Mouse (Mus musculus): ENCODE results near the gene Cxcr4. TPM values are rescaled to one million over a fixed set of nuclear protein-coding genes. Genes with fewer than 3 reads are reported as not detected.

The Cxcr4 gene
- total and polyA plus RNA-seq, 3 experiments: 18.4 to 41.9 (median 36.7) TPM

DNA sequence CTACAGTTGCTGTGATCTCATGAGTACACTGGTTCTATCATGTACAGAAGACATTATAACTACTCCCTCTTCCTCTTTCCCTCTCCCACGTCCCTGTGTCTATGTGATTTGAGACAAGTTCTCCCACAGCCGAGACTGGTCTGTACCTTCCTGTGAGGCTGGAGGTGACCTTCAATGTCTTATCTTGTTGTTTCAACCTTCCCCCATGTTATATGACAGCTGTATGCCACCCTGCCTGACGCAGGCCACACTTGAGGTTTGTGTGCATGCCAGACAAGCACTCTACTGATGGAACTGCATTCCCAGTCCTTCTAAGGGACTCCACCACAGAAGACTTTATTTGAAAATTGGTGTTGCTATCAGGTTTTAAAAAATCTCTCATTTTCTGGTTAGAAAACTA is 21.1 kb downstream of the Cxcr4 start:
- DNase-seq: no peak

DNA sequence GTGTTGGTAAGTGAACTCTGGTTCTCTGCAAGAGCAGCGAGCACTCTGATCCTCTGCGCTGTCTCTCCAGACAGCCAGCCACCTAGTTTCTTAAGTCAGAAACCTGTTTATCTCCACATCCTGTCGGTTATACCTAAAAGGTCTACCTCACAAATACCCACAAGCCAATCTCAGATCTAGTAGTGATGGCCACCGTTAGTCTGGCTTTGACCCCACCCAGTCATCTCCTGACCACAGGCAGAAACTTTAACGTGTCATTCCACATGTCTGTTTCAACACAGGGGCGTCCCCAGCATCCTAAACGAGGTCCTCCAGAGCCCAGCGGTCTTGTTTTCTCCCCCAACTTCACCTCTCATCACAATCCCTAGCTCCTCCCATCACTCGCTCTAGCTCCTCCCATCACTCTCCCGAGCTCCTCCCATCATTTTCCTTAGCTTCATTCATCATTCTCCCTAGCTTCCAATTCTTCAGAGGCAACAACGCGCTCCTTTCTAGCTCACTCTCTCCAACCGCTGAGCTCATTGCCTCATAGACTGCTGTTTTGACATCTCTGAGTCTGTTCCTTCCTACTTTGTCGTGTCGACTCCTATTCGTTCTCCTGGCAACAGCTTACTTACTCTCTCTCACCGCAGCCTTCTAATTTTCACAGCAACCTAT is 22.0 kb downstream of the Cxcr4 start:
- DNase-seq: no peak

DNA sequence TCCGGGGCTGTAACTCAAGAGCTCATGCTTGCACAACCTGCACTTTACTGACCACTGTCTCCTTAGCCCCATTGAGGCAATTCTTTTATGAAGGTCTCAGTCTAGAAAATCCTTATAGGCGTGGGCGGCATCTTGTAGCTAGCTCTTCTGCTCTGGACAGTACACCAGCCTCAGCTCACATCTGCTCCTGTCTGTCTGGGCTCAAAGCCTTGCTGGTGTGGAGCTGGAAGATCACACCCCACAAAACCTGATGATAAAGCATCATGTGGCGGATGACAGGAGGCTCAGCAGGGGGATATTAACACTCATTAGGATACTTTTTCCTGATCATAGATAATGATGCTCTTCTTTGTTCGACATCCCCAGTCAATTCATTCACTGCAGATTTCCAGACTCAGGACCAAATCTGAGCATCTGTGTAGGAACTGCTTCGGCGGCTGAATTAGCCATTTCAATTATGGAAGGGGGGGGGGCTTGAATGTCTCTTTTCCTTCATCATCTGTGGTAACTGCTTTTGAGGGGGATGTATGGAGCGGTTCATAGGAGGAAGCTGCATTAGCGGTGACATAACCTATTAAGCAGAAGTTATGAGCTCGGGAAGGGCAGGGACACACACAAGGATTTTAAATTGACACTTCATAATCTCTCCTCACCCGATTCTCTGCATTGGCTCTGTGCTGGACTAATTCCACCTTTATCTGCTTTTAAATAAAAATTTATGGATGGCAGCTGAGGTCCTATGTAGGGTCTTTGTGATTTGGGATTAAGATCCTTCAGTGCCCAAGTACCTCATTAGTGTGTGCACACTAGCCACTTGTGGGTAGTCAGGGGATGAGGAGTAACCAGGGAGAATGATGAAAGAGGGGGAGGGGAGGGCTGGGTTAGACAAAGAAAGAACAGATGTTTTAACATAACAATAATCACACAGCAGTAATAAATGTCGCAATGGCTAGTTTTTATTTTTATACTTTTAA is 24.6 kb downstream of the Cxcr4 start:
- no peak for DNase-seq

DNA sequence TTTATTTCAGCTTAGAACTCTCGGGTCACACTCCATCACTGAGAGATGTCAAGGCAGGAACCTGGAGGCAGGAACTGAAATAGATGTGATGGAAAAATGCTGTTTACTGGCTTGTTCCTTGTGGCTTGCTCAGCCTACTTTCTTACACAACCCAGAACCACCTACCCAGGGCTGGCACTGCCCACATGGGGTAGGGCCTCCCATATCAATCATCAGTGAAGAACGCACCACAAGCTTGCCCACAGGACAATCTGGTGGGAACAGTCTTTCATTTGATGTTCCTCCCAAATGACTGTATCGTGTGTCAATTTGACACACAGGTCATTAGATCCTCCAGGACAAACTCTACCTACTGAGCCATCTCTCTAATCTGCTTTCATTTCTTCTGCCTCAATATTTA is 28.2 kb downstream of the Cxcr4 start:
- DNase-seq: no peak

DNA sequence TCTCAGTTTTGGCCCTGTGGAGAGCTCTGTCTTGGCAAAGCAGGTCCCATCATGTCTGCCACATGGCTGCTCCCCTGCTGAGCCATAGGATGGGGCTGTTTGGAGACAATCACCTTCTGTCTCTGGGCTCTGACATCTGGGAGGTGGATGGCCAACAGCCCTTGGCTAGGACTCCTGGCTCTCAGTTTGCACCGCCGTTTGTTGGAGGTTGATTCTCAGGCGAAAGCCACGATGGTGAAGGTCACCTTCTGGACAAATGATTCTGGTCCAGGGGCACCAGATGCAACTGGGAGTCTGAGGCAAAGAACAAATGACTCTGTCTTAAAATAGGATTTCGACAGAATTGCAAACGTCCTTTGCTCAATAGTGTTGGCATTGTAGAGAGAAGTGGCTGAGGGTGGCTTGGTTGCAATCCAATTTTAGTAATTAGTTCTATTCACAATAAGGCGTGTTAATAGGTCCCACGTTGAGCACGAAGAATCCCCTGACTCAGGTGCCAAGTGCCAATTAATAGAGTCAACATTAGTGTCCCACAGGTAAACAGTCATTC is 30.7 kb downstream of the Cxcr4 start:
- DNase-seq: no peak

DNA sequence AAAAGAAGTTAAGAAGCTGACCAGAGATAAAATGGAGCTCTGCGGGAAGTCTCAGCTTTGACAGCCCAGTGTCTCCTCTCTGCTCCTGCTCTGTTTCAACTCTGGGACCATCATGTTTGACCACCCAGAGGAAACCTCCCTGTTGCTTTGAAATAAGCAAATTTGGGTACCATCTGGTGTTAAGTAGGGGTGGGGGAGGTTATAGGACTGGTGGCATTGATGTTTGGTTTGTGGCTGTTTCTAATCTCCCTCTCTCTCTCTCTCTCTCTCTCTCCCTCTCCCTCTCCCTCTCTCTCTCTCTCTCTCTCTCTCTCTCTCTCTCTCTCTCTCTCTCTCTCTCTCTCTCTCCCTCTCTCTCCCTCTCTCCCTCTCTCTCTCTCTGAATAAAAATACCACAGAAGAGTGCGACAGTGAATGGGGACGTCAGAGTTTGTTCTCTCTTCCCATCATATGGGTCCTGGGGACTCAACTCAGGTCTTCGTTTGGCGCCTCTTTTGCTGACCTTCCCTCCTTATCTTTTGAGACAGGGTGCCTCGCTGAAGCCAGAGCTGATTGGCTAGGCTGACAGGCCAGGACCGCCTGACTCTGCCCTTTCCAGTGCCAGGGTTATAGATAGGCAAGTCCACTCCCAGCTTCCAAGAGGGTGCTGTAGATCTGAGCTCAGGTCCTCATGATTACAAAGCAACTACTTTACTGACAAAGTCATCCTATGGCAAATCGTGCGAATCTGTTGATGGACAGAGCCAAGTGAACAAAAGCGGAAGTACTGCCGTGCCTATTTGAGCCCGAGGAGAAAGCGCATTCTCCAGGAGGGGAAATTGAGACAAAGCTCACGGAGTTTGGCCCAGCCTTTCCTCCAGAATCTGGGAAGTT is 31.4 kb downstream of the Cxcr4 start:
- DNase-seq: no peak

DNA sequence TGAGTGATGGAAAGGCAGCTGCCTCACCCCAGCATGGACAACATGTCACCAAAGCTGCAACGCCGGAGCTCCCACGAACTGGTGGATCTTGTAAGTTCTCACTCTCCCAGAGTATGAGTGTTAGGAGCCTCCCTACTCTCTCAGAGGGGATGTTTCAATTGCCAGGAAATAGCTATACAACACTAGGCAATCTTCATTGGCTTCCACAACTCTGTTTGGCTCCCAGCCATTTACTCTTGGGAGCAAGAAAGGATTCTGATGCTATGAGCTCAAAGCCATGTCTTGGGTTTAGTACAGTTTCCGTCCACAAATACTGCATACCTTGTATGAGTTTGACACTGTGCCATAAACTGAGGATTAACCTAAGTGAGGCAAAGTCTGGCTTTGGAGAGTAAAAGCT is 34.1 kb downstream of the Cxcr4 start:
- no peak for DNase-seq

DNA sequence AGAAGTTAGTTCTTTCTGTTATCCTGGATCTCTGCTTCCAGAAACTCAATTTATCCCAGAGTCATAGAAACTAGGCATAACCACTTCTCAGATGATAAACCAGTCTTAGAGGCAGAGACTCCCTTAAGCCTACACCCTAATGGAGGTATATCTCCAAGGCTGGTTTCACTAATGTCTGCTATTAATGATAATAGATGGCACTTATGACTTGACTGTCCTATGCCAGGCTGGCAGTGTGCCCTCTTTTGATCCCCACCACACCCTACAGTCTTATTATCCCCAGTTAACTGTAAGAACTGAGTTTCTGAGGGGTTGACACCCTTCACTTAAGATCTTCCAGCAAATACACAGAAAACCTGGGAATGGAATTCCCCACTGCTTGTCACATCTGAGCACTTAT is 39.5 kb downstream of the Cxcr4 start:
- DNase-seq: no peak

DNA sequence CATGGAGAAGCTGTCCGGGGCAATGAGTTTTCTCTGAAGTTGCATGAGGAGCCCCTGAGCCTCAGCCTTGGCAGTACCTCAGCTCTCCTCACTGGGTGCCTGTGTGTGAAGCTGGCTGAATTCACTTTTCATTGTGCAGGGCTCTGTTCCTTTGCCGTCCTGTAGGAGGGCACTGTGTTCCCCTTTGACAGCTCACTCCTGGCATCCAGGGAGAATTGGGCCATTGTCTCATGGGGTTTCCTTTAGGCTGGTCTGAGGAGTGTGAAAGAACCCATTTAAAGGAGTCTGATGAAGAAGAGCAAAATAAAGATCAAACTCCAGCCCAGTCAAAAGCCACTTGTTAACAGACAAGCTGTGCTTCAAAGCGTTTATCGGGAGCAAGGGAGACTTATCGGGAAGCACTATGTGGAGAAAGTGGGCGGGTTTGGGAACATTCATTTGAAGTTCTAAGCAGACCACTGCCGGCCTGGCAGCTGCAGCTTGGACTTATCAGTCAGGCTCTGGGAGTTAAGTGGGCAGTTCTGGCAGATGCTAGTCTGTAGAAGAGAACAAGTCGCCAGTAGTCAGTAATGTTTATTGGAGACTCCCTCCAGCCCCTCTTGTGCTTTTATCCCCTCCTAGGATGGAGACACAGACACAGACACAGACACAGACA is 40.2 kb downstream of the Cxcr4 start:
- no peak for DNase-seq

DNA sequence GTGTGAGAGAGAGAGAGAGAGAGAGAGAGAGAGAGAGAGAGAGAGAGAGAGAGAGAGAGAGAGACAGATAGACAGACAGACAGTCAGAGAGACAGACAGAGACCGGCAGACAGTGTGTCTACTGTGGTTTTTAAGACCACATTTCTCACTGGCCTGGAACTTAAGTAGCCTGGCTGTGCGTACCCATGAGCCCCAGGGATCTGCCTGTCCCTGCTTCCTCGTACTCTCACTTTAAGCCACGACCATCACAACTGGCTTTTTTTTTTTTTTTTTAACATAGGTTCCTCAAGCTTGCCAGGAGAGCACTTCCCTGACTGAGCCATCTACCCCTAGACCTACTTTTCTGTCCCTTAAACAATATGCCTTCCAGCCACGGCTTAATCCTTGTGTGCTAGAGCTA is 42.7 kb downstream of the Cxcr4 start:
- no peak for DNase-seq

DNA sequence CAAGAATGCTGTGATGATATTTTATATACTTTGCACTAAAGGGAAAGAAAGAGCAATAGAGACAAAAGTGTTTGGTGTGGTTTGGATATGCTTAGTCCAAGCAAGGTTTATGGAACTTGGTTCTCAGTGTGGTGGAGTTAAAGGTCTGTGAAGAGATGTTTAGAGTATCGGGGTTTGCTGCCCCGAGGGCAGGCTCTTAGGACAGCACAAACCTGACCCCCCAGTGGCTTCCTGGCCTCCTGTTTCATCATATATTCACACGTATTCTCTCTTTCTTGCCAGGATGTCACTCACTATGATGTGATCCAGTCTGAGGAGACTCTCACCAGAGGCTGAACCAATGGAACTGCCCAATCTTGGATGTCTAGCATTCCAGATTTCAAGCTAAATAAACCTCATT is 43.1 kb downstream of the Cxcr4 start:
- no peak for DNase-seq

DNA sequence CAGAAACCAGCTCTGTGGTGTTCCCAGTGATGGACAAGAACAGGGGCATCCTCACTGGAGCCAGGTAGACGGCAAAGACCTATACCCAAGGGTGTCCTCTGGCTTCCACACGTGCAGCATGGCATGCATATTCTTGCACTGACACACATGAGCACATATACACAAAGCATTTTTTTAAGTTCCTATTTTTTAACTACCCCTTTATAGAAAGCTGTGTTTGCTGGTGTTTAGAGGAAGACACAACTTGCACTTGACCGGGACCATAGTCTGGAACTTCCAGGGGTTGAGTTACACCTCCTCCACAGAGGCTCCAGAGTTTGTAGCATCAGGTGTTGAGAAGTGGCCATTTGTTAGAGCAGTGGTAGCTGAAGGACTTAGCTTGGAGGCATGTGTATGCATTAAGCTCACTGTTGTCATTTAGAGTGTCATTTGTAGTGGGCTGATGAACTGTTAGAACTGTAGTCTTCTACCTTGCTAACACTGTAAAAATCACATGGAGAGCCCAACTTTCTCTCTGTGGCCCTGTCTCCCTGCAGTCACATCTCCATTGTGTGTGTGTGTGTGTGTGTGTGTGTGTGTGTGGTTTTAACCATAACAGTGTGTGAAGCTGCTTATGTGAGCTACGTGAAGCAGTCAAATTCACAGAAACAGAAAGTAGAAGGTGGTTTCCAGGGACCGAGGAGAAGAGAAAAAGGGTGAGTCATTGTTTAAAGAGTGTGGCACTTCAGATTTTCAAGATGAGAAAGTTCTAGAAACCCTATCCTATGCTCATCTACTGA is 43.7 kb downstream of the Cxcr4 start:
- DNase-seq: no peak

DNA sequence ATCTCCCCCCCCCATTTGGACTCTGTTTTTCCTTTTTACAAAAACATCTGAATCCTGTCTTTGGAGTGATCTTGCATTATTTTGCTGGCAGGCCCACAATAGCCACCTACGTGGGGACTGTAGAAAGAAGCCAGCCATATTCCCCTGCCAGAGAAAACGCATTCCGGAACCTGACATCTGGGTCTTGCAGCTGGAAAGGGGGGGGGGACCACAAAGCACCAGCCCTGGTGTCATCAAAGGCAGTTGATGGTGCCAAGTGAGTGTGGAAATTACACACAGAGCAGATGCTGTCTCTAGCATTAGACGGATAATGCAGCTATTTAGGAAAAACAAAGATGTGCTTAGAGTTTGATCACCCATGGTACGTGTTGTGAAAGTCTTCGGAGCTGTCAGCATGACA is 46.4 kb downstream of the Cxcr4 start:
- DNase-seq: no peak

DNA sequence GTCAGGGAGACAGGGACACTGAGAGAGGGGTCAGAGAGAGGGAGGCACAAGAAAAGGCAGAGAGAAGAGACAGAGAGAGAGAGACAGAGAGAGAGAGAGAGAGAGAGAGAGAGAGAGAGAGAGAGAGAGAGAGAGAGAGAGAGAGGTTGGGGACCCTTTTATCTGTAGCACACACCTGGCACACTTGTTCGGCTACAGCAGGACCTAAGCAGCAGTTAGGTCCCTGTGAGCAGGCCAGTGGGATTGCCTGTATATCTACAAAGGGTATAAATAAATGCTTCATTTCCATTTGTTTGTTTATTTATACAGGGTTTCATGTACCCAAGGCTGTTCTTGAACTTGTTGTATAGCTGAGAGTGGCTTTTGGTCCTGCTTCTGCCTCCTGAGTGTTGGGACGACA is 49.0 kb downstream of the Cxcr4 start:
- DNase-seq: no peak

DNA sequence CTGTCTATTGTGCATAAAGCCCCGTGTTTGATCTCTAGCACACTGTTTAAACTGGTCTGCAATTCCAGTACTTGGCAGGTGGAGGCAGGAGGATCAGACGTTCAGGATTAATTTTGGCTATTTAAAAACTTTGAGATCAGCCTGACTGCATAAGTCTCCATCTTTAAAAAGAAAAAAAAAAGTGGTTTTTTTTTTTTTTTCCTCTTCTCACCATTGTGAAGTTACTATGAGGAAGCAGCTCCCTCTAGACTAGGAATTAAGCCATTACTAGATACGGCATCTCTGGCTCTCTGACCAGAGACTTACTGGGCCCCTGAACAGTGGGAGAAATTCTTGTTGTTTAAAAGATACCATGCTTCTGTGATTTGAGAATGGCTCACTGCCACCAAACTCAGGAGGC is 49.5 kb downstream of the Cxcr4 start:
- DNase-seq: no peak

DNA sequence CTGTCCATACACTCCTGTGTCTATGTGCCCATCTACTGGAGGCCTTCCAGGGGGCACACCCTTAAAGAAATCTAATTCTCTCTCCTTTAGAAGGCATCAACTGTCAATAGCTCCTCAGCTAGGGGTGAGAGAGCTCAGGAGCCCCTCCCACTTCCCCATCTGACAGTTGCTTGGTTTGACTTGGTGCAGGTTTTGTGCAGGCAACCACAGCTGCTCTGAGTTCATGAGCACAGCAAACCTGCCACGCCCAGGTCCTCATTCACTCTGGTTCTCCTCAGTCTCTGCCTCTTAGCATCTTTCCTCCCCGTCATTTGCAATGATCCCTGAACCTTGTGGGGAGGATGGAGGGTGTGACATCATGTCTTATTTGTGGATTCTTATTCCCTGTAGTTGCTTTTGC is 51.9 kb downstream of the Cxcr4 start:
- DNase-seq: no peak

DNA sequence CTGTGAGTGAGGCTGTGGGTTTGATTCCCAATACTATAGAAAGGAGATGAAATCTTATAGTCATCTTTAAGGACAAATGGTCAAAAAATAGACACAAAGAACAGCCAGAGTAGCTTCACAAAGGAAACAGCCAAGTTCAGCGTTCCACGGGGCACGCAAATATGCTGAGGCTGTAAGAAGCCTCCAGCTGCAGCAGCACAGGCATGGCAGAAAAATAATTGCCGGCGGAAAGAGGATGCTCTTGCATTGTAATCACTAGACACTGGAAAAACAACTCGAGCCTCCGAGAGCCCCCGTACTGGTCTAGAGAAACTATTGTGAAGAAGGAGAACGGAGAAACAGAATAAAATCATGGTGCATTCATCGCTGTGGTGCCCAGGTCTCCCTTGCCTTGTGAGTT is 52.5 kb downstream of the Cxcr4 start:
- no peak for DNase-seq
